Mouse (Mus musculus) liver, embryonic 12.5 days (tissue): ENCODE results near the gene Immt. TPM values are rescaled to one million over a fixed set of nuclear protein-coding genes. Genes with fewer than 3 reads are reported as not detected.
"Not testable (repeated sequence)": the region's sequence is repeated elsewhere in the genome, so short reads cannot be mapped to it uniquely, and the experiment has no call there.

Experiments
- ATAC-seq: fragments of 200-750 bp; cut with Nextera tagmentation; 2 replicates; pipeline ENCODE4 v1.8.0; 2017; ENCODE audit warnings: moderate number of reproducible peaks, mild to moderate bottlenecking, moderate library complexity
- H3K27ac ChIP-seq: fragments of 300-500 bp; sonication (generic); 2 replicates; pipeline ENCODE4 v1.5.1; 2016; ENCODE audit warnings: mild to moderate bottlenecking
- H3K27me3 ChIP-seq: fragments of 300-500 bp; sonication (generic); replicated peaks from 2 replicates; pipeline ENCODE4 v1.6.1; 2016; ENCODE audit warnings: mild to moderate bottlenecking, moderate library complexity
- H3K36me3 ChIP-seq: fragments of 300-500 bp; sonication (generic); 2 replicates; pipeline ENCODE4 v1.6.1; 2016; ENCODE audit warnings: mild to moderate bottlenecking, moderate library complexity
- H3K4me1 ChIP-seq: fragments of 300-500 bp; sonication (generic); 2 replicates; pipeline ENCODE4 v1.6.1; 2016
- H3K4me2 ChIP-seq: fragments of 300-500 bp; sonication (generic); 2 replicates; pipeline ENCODE4 v1.6.1; 2016; ENCODE audit warnings: mild to moderate bottlenecking, moderate library complexity
- H3K4me3 ChIP-seq: fragments of 300-500 bp; sonication (generic); 2 replicates; pipeline ENCODE4 v1.5.1; 2016; ENCODE audit warnings: mild to moderate bottlenecking, moderate library complexity
- H3K9ac ChIP-seq: fragments of 300-500 bp; sonication (generic); 2 replicates; pipeline ENCODE4 v1.6.1; 2016; ENCODE audit warnings: mild to moderate bottlenecking, moderate library complexity
- H3K9me3 ChIP-seq: fragments of 300-500 bp; sonication (generic); replicated peaks from 2 replicates; pipeline ENCODE4 v1.6.1; 2016; ENCODE audit warnings: mild to moderate bottlenecking, moderate library complexity
- WGBS: fragments of 180-500 bp; shearing (Covaris S2); methylation state at CpG from one replicate; pipeline ENCODE4 v1.1.7; 2016; ENCODE audit not compliant: insufficient replicate concordance; 5-methylcytosine and 5-hydroxymethylcytosine counted together
- polyA plus RNA-seq: library from polyadenylated mRNA; unstranded; fragments of >200 nt; fragmentation: Nextera tagmentation; extraction: Ambion mirVana; gene quantifications from 2 replicates; pipeline ENCODE4 v1.2.1, GENCODE M21; 2016

Immt gene
- polyA plus RNA-seq, 1 experiment from 2014 or later: 176 TPM

DNA sequence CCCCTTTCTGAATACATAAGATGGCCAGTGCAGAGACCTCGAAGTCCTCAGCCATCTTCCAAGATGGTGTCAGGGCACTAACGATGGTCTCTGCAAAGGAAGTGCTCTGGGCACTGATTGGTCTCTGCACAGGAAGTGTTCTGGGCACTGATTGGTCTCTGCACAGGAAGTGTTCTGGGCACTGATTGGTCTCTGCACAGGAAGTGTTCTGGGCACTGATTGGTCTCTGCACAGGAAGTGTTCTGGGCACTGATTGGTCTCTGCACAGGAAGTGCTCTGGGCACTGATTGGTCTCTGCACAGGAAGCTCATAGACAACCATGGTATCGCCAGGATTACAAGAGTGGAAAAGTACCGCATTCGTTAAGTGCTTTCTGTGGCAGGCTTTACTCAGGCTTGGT, 94.1 kb downstream of the Immt start:
- H3K27ac ChIP-seq, ATAC-seq, H3K27me3 ChIP-seq, H3K4me1 ChIP-seq, H3K9ac ChIP-seq, H3K9me3 ChIP-seq, H3K4me3 ChIP-seq, H3K4me2 ChIP-seq: not testable (repeated sequence)
- H3K36me3 ChIP-seq: peaks cover 96% of the 10 kb centered on the region
- 57% methylated on average over 5 of the region's 5 CpGs for WGBS

Other genes with a start within 250 kb of the Immt start
- 22.6 and 24.5 TPM in 2 replicates for gene Kdm3a, start 198.3 kb upstream of the Immt start, polyA plus RNA-seq
- 5.6 and 5.9 TPM in 2 replicates for gene Reep1, start 123.8 kb upstream of the Immt start, polyA plus RNA-seq
- gene Mrpl35, start 4.4 kb upstream of the Immt start, polyA plus RNA-seq: 81.6 and 82.7 TPM in 2 replicates
- gene Ptcd3, start 77.4 kb downstream of the Immt start, polyA plus RNA-seq: 100 and 102 TPM in 2 replicates
- 30.9 and 33.0 TPM in 2 replicates for gene Polr1a, start 77.7 kb downstream of the Immt start, polyA plus RNA-seq